Mouse (Mus musculus) E14TG2a.4 (cell line): ENCODE results near the gene Rnf24.

Experiments used
- CTCF ChIP-seq: conservative IDR thresholded peaks from 2 replicates; pipeline ENCODE4 v1.5.1; 2014; ENCODE audit warnings: low read length
- POU5F1 ChIP-seq: IDR thresholded peaks from 2 replicates; pipeline ENCODE4 v1.6.1; 2014; ENCODE audit warnings: low read length, borderline replicate concordance

DNA sequence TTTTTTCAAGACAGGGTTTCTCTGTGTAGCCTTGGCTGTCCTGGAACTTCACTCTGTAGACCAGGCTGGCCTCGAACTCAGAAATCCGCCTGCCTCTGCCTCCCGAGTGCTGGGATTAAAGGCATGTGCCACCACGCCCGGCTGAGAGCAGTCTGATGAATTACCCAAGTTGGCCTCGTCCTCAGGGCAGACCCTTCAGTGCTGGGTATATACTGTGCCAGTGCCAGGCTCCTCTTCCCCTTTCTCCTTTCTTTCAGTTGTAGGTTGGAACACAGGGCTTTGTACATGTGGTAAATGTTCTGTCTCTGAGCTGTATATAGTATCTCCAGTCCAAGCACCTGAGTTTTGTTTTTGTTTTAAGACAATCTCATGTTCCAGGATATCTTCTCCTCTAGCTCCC lies 88.7 kb downstream of the Rnf24 start:
- TF ChIP-seq CTCF (no peak), POU5F1 (no peak)
